Mouse (Mus musculus) liver, embryonic 15.5 days (tissue): ENCODE data around the gene Atpaf2. TPM values are rescaled to one million over a fixed set of nuclear protein-coding genes. Genes with fewer than 3 reads are reported as not detected.
A peak's percentile ranks its signal among the peaks of the same experiment; 100 is the strongest.
"Not testable (repeated sequence)": the region's sequence is repeated elsewhere in the genome, so short reads cannot be mapped to it uniquely, and the experiment has no call there.

Experiments
- ATAC-seq: fragments of 200-750 bp; cut with Nextera tagmentation; 2 replicates; pipeline ENCODE4 v1.8.0; 2017; ENCODE audit warnings: moderate number of reproducible peaks, mild to moderate bottlenecking, moderate library complexity; ENCODE audit not compliant: insufficient read depth
- H3K27ac ChIP-seq: fragments of 300-500 bp; sonication (generic); replicated peaks from 2 replicates; pipeline ENCODE4 v1.5.1; 2015; ENCODE audit warnings: mild to moderate bottlenecking, inconsistent platforms
- H3K27me3 ChIP-seq: fragments of 300-500 bp; sonication (generic); 2 replicates; pipeline ENCODE4 v1.6.1; 2015; ENCODE audit warnings: mild to moderate bottlenecking, inconsistent platforms
- H3K36me3 ChIP-seq: fragments of 300-500 bp; sonication (generic); replicated peaks from 2 replicates; pipeline ENCODE4 v1.6.1; 2015; ENCODE audit warnings: moderate library complexity, mild to moderate bottlenecking, inconsistent platforms
- H3K4me1 ChIP-seq: fragments of 300-500 bp; sonication (generic); replicated peaks from 2 replicates; pipeline ENCODE4 v1.6.1; 2015; ENCODE audit warnings: inconsistent platforms
- H3K4me2 ChIP-seq: fragments of 300-500 bp; sonication (generic); 2 replicates; pipeline ENCODE4 v1.6.1; 2015; ENCODE audit warnings: moderate library complexity, mild to moderate bottlenecking, inconsistent platforms
- H3K4me3 ChIP-seq: fragments of 300-500 bp; sonication (generic); replicated peaks from 2 replicates; pipeline ENCODE4 v1.5.1; 2015; ENCODE audit warnings: mild to moderate bottlenecking, inconsistent platforms
- H3K9ac ChIP-seq: fragments of 300-500 bp; sonication (generic); 2 replicates; pipeline ENCODE4 v1.6.1; 2015; ENCODE audit warnings: moderate library complexity, mild to moderate bottlenecking, inconsistent platforms
- H3K9me3 ChIP-seq: fragments of 300-500 bp; sonication (generic); replicated peaks from 2 replicates; pipeline ENCODE4 v1.6.1; 2016; ENCODE audit warnings: inconsistent platforms
- WGBS: fragments of 180-500 bp; shearing (Covaris S2); methylation state at CpG from one replicate; pipeline ENCODE4 v1.1.7; 2015; ENCODE audit warnings: mixed read lengths; ENCODE audit not compliant: insufficient replicate concordance; 5-methylcytosine and 5-hydroxymethylcytosine counted together
- polyA plus RNA-seq: library from polyadenylated mRNA; unstranded; fragments of >200 nt; fragmentation: Nextera tagmentation; extraction: Ambion mirVana; gene quantifications from 2 replicates; pipeline ENCODE4 v1.2.1, GENCODE M21; 2015

Atpaf2 gene
- 29.7 and 32.5 TPM in 2 replicates for polyA plus RNA-seq

DNA sequence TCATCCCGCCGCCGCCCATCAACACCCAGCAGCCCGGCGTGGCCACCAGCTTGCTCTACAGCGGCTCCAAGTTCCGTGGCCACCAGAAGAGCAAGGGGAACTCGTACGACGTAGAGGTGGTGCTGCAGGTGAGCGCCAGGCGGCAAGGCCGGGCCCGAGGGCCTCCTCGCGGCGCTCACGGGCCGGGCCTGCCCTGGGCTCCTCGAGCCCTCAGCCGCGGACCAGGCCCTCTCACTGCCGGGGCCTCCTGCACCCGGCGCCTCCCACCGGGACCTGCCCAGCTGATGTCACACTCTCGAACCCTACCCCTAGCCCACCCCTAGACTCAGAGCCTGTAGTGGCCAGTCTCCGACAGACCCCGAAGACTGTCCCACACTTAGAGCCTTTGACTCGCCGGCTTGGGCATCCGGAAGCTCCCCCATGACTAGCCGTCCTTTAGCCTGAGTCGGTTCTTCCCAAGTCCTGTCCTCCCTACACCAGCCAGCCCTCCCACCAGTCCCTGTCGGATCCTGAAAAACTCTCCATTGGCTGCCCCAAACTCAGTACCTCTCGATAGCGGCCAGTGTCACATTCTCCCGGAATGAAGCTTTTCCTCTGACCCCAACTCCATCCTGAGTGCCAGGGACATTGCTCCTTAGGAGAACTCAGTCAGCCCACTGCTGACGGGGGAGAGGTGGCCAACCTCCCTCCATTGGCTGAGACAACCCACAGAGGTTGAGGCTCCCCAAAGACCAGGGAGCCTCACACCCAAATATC is at the start of gene Atpaf2:
Atpaf2 (minus strand) TSS at position 741 of the 756 bp plus-strand sequence.
- 1% methylated on average over 39 of the region's 39 CpGs for WGBS
- Histone ChIP-seq H3K4me3 (peak within 1 kb of the TSS; percentile 92), H3K36me3 (no peaks in the 10 kb centered on the region), H3K9ac (peak within 1 kb of the TSS; percentile 91), H3K4me2 (peak within 1 kb of the TSS; percentile 97), H3K9me3 (no peaks in the 10 kb centered on the region), H3K4me1 (peaks cover 42% of the 10 kb centered on the region), H3K27ac (peak within 1 kb of the TSS; percentile 88), H3K27me3 (no peaks in the 10 kb centered on the region)
- ATAC-seq = peak; percentile 35

DNA sequence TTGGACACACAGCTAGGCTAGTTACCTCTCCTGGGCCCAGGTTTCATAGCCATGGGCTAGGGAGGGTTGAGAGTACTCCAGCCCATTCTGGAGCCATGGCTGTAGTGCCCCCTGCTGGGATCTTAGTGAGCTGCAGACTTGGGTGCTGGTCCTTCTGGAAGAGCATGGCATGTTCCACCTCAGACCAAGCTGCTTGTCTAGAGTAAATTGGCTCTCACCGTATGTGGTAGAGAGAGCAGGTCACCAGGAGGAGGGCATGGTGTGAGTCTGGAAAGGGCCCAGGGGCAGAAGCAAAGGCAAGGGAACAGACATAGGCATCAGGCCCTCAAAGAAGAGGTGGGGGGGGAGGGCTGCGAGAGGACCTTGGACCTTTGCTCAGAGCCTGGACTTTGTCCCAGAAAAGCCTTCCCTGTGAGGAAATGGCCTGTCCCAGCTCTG is 47.7 kb upstream of the Atpaf2 start:
- 80% methylated on average over 2 of the region's 2 CpGs for WGBS
- peaks cover 78% of the 10 kb centered on the region for H3K36me3 ChIP-seq
- 0 out of 2 replicates have a peak, but pooled peaks have one; percentile 12 for ATAC-seq

DNA sequence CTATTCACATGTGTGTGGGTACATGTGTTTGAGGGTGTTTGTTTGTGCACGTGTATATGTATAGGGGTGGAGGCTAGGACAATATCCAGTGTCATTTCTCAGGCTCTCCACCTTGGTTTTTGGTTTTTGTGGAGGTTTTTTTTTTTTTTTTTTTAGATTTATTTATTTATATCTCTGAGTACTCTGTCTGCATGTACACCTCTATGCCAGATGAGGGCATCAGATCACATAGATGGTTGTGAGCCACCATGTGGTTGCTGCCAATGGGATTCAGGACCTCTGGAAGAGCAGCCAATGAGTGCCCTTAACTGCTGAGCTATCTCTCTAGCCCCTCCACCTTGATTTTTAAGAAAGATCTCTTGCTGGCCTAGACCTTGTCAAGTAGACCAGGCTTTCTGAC is 39.7 kb upstream of the Atpaf2 start:
- Histone ChIP-seq H3K36me3 (peaks cover 69% of the 10 kb centered on the region), H3K27ac (no peak overlapping the region), H3K9ac (no peak overlapping the region), H3K9me3 (no peaks in the 10 kb centered on the region), H3K27me3 (no peaks in the 10 kb centered on the region), H3K4me2 (no peak overlapping the region), H3K4me1 (peaks cover 27% of the 10 kb centered on the region), H3K4me3 (no peak overlapping the region)
- no peak for ATAC-seq
- 76% methylated on average over 1 of the region's 1 CpGs for WGBS

More for the DNA sequence above, 47.7 kb upstream of the Atpaf2 start:
- H3K4me2 ChIP-seq = no peak overlapping the region
- H3K27ac ChIP-seq = no peak overlapping the region
- H3K4me3 ChIP-seq = no peak overlapping the region
- no peaks in the 10 kb centered on the region for H3K9me3 ChIP-seq
- H3K27me3 ChIP-seq = no peaks in the 10 kb centered on the region
- peaks cover 8% of the 10 kb centered on the region; the same call in 1 of the 2 replicates for H3K4me1 ChIP-seq
- no peak overlapping the region for H3K9ac ChIP-seq

DNA sequence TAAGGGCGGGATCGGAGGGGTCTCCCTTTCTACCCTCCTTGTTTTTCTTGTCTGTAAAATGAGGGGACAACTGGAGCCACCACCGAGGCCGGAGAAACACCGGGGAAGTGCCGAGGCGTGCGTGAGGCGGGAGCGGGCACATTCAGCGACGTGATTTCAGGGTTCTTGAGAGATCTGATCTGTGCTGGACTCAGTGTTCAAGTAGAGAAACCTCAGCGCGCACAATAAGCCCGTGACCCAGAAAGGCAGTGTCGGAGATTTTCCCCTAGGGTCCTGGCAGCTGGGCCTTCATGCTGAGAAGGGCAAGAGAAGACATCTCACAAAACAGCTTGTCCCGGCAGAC is 36.5 kb upstream of the Atpaf2 start:
- peak; percentile 16; the same call in 1 of the 2 replicates for ATAC-seq
- Histone ChIP-seq H3K4me2 (peak overlapping the region; percentile 81), H3K9me3 (no peaks in the 10 kb centered on the region), H3K4me3 (peak overlapping the region; percentile 72), H3K4me1 (peaks cover 27% of the 10 kb centered on the region), H3K36me3 (peaks cover 36% of the 10 kb centered on the region), H3K27ac (peak overlapping the region; percentile 56), H3K9ac (peak overlapping the region; percentile 64), H3K27me3 (no peaks in the 10 kb centered on the region; the same call in 1 of the 2 replicates)
- 0% methylated on average over 17 of the region's 17 CpGs for WGBS

DNA sequence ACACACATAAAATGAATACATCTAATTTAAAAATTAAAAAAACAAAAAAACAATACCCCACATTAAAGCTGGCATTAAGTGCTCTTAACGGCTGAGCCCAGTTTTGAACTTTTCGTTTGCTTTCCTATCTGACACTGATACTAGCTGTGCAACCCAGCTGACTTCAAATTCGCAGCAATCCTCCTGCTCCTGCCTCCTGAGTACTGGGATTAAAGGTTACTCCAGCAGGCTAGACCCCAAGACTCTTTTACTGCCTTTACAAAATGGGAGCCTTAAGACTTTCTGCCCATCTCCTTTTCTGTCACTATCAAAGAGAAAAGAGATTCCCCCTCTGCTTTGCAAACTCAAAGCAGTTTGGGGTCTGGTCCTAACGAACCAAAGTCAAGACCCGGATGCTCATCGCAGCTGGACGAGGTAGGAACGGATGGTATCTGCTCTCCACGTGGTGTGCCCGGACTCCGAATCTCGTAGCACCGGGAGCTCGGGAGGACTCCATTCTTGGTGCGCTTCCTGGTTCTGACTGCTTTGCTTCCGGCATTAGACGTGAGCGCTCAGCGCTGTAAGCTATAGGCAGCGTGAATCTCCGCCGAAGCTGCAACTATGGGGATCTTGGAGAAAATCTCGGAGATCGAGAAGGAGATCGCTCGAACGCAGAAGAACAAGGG is 36.0 kb upstream of the Atpaf2 start, which contains the start of gene Drg2:
Drg2 (plus strand) TSS at position 512 of the 665 bp plus-strand sequence.
- Histone ChIP-seq H3K27me3 (no peaks in the 10 kb centered on the region; the same call in 1 of the 2 replicates), H3K4me3 (peak within 1 kb of the TSS; percentile 72), H3K27ac (peak within 1 kb of the TSS; percentile 56), H3K36me3 (peaks cover 31% of the 10 kb centered on the region), H3K4me2 (peak within 1 kb of the TSS; percentile 81), H3K4me1 (peaks cover 27% of the 10 kb centered on the region), H3K9ac (peak within 1 kb of the TSS; percentile 64), H3K9me3 (no peaks in the 10 kb centered on the region)
- peak; percentile 87 for ATAC-seq
- 5% methylated on average over 27 of the region's 27 CpGs for WGBS

DNA sequence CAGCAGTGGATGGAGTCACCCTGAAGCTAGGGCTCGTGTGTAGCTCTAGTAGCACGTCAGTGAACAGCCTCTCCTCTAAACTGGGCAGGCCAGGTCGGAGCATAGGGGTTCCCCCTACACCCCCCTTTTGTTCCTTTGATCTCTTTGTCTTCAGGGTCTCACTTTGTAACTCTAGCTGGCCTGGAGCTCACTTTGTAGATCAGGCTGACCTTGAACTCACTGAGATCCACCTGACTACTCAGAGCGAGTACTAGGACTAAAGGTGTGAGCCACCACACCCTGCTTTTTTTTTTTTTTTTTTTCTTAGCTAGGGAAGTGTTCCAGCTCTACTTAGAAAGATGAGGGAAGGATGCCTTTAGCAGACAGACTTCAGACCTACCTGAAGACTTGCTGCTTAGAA is 25.8 kb upstream of the Atpaf2 start:
- Histone ChIP-seq H3K36me3 (peaks cover 37% of the 10 kb centered on the region), H3K4me2 (no peak overlapping the region), H3K27ac (no peak overlapping the region), H3K27me3 (no peaks in the 10 kb centered on the region), H3K4me1 (no peaks in the 10 kb centered on the region), H3K9ac (no peak overlapping the region), H3K4me3 (no peak overlapping the region), H3K9me3 (no peaks in the 10 kb centered on the region)
- WGBS = 79% methylated on average over 4 of the region's 4 CpGs
- no peak for ATAC-seq

DNA sequence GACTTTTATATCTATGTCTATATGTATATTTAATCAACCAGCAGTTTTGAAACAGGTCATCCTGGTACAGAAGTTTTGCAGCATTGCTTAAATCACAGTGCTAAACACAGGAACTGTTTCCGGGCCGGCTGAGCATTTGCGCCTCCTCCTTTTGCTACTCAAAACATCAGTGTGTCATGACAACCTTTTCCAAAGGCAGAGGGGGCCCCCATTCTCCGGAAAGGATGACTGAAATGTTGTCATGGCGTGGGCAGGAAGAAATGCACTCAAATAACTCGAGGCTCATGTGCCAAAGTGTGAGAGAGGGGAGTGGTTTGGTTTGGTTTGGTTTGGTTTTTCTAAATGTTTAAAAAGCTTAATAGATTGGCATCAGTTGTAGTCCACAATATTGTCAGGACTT is 24.6 kb upstream of the Atpaf2 start:
- peaks cover 46% of the 10 kb centered on the region for H3K36me3 ChIP-seq
- no peak for ATAC-seq
- no peak overlapping the region for H3K4me3 ChIP-seq
- H3K9me3 ChIP-seq = no peaks in the 10 kb centered on the region
- H3K9ac ChIP-seq = no peak overlapping the region
- 69% methylated on average over 6 of the region's 6 CpGs for WGBS
- no peak overlapping the region for H3K4me2 ChIP-seq
- H3K27me3 ChIP-seq = no peaks in the 10 kb centered on the region
- no peaks in the 10 kb centered on the region for H3K4me1 ChIP-seq
- H3K27ac ChIP-seq = no peak overlapping the region

DNA sequence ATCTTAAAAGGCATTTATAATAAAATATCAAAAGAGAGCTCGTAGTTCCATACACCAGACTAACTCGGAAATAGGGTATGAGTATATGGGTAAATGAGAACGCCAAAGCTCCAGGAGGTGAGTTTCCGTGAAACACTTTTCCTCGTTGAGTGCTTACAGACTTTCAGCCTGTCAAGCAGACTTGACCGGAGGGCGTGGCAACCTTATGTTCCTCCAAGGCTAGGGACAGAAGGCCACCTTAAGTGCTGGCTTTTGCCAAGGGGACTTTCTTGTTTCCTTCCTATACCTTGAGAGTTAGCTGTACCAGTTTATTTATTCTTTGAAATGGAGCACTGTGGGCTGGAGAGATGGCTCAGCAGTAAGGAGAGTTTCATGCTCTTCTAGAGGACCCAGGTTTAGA is 21.9 kb upstream of the Atpaf2 start:
- ATAC-seq = no peak
- no peak overlapping the region for H3K4me2 ChIP-seq
- 64% methylated on average over 7 of the region's 7 CpGs for WGBS
- H3K27ac ChIP-seq = no peak overlapping the region
- H3K27me3 ChIP-seq = no peaks in the 10 kb centered on the region
- no peak overlapping the region for H3K9ac ChIP-seq
- H3K4me3 ChIP-seq = no peak overlapping the region
- peaks cover 5% of the 10 kb centered on the region; the same call in 1 of the 2 replicates for H3K4me1 ChIP-seq
- H3K9me3 ChIP-seq = no peaks in the 10 kb centered on the region
- peaks cover 65% of the 10 kb centered on the region for H3K36me3 ChIP-seq

DNA sequence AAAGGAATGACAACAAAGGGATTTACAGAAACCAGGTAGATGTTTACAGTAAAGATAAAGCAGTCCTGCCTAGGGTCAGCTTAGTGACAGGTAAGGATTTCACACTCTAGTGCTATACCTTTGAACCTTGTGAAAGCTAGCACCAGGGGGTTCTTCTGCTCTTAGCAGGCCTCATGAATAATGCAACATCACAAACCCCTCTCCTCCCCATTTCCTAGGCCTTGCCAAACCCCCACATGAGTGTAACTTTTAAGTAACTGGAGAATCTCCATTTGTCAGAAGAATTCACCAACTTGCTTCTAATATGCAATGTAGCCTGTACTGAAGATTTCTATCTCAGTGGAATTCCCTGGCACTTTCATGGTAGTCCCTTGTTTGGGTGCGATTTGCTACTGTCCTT is 21.4 kb upstream of the Atpaf2 start:
- H3K4me2 ChIP-seq, H3K4me1 ChIP-seq, ATAC-seq, H3K27me3 ChIP-seq, H3K9ac ChIP-seq, H3K9me3 ChIP-seq, H3K4me3 ChIP-seq, H3K27ac ChIP-seq: not testable (repeated sequence)
- peaks cover 71% of the 10 kb centered on the region for H3K36me3 ChIP-seq
- 54% methylated on average over 1 of the region's 1 CpGs for WGBS

DNA sequence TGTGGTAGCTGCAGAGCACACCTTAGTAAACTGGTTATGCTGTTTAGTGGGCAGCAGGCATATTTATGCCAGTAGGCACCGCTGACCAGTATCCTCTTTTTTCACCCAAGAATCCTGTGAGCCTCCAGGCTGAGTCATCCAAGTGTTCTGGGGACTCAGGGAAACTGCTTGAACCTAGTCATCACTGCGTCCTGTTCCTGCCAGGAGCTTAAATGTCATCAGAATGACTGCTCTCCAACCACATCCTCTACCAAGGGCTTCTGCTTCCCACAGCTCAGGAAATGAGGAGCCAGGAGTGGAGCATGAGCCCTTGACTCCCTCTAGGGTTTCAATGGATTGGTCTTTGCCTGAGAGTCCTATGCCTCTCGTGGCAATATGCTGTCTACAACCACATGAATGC is 18.4 kb upstream of the Atpaf2 start:
- ATAC-seq = no peak
- H3K4me1 ChIP-seq = peaks cover 14% of the 10 kb centered on the region
- H3K27ac ChIP-seq = no peak overlapping the region
- no peak overlapping the region for H3K4me3 ChIP-seq
- WGBS = 58% methylated on average over 3 of the region's 3 CpGs
- H3K9ac ChIP-seq = no peak overlapping the region
- H3K27me3 ChIP-seq = no peaks in the 10 kb centered on the region
- peaks cover 69% of the 10 kb centered on the region for H3K36me3 ChIP-seq
- H3K9me3 ChIP-seq = no peaks in the 10 kb centered on the region
- no peak overlapping the region for H3K4me2 ChIP-seq

DNA sequence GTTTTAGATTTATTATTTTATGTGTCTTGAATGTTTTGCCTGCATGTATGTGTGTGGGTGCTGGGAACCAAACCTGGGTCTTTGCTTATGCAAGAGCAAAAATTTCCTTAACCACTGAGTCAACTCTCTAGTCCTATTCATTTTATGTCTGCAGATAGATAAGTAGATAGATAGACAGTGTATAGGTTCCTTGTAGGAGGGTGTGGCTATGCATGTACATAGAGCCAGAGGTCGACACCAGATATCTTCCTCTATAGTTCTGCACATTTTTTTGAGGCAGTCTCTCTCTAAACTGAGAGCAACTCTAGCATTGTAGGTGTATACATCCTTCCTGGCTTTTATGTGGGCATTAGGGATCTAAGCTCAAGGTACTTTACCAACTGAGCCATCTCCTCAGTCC is 16.9 kb upstream of the Atpaf2 start:
- H3K9ac ChIP-seq = no peak overlapping the region
- no peaks in the 10 kb centered on the region for H3K27me3 ChIP-seq
- peaks cover 14% of the 10 kb centered on the region for H3K4me1 ChIP-seq
- no peak for ATAC-seq
- no peak overlapping the region for H3K4me3 ChIP-seq
- no peak overlapping the region for H3K27ac ChIP-seq
- H3K9me3 ChIP-seq = no peaks in the 10 kb centered on the region
- WGBS = 36% methylated on average over 1 of the region's 1 CpGs
- H3K36me3 ChIP-seq = peaks cover 57% of the 10 kb centered on the region
- H3K4me2 ChIP-seq = no peak overlapping the region
